Mouse (Mus musculus): ENCODE data around the gene Rgs10. TPM values are rescaled to one million over a fixed set of nuclear protein-coding genes. Genes with fewer than 3 reads are reported as not detected.
"Not testable (repeated sequence)": the region's sequence is repeated elsewhere in the genome, so short reads cannot be mapped to it uniquely, and the experiment has no call there.

Gene Rgs10
- polyA plus RNA-seq, 3 experiments from 2014 or later = 53.2 to 448 (median 275) TPM

DNA sequence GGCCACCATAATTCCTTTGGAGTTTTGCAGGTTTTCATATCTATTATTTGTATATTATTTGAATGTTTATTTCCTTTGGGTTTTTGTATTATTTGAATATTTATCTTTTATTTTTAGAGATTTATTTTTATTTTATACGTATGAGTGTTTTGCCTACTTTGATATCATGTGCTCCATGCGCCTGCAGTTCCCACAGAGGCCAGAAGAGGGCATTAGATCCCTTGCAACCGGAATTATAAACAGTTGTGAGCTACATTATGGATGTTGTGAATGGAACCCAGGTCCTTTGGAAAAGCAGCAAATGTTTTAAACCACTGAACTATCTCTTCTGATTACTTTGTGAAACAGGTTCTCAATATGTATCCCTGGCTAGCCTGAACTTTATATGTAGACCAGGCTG lies 46.2 kb downstream of the Rgs10 start:
- ATAC-seq = no peak

DNA sequence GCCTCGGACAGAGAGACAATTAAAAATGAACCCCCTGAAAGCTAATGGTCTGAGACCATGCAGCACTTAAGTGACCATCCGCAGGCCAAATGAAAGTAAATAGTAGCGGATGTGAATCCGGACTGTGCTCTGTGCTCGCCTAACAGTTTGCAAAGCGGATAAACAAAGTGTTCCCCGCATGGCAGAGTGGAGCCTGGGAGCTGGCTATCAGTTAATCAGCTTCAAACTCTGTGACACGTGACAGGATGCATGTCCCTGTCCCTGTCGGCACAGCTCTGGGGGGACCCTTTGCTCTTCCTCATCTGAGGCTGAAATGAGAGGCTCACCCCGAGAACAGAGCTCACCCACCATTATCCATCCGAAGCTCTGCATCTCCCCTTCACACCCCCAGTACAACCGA lies 49.2 kb downstream of the Rgs10 start:
- no peak for ATAC-seq

DNA sequence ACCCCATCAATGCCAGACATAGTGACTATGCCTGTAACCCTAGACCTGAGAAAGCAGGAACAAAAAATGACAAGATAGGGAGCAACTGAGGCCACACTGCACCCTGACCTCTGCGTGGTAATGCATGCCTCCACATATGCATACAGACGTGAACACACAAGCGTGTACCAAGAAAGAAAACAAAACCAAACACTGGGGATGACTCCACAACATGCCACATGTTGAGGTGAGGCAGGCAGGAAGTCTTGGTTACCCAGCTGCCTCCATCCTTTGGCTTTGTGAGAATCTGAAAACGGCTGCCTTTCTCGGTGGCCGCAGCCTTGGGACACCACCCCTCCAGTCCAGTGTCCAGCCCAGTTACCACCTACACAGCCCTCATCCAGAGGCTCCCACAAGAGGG lies 49.7 kb downstream of the Rgs10 start:
- peak; percentile 50 for ATAC-seq

DNA sequence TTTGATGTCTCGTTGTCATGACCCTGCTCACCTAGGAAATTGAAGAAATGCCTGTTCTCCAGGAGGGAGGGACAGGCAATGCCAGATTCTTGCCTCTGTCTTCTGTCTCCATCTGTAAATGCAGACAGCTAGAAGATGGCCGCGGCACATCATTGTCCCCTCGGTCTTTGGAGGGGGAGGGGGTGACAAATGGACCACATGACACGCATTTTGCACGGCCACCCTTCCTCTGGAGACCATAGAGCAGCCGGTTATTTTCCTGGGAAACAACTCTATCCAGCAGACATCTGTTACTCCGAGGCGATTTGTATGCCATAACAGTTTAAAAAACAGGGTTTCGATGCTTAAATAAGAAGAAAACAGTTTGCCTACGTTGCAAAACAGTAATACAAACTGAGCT lies 51.9 kb downstream of the Rgs10 start:
- no peak for ATAC-seq

DNA sequence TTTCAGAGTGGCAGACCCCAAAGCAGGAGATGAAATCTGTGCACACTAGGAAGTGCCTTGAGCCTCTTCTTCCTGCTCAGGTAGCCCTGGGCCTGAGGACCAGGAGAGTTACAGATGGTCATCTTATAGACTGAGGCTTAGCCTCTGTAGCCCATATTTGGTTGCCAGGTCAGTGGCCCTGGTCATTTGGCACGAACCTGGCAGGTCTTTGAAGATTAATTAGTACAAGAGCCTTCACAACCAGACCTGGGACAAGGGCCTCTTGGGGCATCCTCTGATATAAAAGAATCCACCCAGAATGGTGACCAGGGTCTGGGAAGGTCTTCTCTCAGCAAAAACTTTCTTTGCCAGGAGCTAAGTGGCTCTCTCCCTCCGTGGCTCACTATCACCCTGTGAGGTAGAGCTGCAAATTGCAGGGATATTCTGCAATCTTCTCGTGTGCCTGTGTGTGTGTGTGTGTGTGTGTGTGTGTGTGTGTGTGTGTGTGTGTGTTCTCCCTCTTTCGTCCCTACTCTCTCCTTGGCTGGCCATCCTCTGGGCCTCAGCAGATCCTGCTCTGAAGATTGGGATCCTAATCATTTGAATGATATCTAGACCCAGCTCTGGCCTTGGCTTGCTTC lies 53.4 kb downstream of the Rgs10 start:
- no peak for ATAC-seq

DNA sequence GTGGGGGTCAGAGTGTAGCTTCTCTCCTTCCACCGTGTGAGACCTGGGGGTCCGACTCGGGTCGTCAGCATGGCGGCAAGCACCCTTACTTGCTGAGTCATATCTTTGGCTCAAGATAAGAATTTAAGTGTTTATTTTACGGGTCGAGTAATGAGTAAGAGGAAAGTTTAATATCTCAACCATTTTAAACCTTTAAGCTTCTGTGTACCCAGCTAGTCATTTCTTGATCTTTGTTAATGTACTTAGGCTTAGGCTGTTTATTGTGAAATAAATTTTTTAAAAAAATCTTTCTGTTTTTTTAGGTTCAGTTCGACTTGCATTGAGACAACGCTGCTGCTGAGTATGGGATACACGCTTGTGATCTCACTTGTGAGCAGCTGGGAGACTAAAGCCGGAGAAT lies 54.0 kb downstream of the Rgs10 start:
- ATAC-seq = no peak

DNA sequence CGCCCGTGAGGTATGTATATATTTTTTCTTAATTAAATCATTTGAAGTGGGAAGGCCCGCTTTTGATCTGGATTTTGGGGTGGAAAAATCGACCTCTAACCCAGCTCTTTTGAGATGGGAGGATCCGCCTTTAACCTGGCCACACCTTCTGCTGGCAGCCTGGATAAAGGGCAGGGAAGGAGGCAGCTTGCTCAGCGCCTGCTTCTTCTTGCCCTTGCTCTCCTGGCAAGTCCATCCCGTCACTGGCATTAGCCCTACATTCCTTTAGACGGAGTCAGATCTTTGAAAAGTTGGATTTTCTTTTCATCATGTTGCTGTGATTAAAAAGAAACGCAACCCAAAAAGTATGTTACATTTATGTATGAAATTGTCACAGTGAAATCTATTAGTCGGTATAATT lies 54.8 kb downstream of the Rgs10 start:
- no peak for ATAC-seq

DNA sequence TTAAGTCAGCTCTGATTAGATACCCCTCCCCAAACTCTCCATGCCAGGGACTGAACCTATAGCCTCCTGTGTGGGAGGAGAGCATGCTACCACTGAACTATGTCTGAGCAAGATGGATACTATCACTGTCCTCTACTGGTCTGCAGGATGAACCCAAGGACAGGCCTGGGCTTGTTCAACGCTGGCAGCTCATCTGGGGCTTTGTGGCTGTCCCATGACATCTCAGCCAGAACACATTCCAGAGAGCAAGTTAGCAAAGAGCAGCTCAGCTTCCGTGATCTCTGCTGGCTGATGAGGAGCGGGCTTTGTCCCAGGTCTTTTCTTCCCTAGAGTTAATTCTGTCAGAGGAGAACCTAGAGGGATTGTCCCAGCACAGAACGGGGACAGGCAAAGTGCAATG lies 55.6 kb downstream of the Rgs10 start:
- no peak for ATAC-seq

DNA sequence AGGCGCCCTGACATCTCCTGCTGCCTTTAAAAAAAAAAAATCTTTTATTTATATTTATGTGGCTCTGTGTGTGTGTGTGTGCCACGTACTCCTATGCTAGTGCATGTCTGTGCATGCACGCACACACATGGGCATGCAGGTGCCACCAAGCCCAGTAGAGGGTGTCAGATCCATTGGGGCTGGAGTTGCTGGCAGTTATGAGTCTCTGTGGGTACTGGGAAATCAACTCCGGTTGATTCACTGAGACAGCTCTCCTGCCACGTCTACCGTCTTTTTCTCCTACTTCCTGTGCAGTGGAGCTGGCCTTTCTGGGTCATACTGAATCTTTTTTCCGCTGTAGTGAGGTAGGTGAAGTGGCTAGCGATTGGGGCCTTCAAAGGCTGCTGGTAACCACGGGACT lies 58.8 kb downstream of the Rgs10 start:
- ATAC-seq = peak; percentile 65

DNA sequence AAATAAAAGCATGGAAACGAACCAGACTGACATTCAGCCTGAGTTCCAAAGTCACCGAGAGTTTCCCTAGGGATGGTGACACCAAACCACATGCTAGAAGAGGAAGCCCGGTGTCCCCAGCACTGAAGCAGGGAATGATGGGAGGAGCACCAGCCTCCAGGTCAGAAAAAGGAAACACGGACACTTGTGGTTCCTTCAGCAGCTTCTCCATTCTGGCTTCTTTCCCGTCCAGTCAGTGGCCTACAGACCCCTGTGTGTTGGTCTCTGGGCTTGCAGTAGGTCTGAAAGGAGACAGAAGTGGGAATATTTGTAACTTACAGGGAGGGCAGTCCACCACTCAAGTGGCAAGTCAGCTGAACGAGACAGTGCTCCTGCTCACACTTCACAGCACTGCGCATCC lies 59.4 kb downstream of the Rgs10 start:
- ATAC-seq = no peak

DNA sequence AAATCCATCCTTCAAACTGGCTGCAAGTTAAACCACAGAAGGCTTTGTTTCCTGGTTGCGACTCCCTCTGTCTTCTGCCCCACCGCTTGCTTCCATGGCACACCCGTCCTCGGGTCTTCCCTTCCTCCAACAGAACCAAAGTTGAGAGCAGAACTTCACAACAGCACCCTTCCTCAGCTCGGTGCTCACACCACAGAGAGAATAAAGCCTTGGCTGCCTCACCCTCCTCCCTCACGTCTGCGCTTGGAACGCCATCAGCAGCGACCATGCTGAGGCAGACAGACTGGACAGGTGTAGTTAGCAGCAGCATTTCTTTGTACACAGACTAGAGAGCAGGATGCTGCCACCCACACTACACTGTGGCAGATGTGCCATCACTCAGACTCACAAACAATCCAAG lies 59.8 kb downstream of the Rgs10 start:
- no peak for ATAC-seq

DNA sequence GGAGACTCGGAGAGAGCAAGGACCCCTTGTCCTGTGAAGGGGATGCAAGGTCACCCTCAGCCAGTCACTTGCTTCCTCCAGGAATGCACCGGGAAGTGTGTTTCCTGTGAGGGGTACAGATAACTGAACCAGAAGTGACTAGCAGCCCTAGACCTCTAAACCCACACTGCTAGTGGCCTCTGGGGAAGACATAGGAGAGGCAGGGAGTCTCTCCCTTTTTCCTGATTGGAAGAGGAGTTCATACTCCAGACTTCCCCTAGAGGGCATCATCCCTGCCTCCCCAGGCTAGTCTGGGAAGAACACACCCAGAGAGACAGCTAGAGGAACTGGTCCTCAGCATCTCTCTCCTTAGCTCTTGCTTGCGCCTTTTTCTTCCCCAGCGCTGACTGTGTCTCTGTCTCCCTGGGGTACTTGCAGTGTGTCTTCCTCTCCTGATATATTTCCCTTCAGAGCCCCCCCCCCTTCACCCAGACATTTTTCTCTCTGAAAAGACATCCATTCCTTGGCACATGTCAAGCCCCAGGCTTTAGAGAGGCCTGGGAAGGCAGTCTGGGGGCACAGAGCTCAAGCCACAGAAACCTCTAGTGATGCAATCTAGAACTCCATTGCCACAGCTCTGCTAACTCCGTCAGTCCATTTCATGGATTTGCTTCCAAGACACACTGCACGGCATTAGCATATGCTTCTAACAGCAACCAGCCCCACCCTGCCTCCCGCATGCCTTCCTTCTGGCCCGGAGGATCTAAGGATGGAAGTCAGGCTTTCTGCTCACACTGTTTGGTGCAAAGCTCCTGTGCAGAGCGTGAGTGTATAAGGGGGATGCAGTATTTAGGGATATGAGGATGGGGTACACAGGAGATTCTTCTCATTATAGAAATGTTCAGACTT lies 61.4 kb downstream of the Rgs10 start:
- no peak for ATAC-seq

DNA sequence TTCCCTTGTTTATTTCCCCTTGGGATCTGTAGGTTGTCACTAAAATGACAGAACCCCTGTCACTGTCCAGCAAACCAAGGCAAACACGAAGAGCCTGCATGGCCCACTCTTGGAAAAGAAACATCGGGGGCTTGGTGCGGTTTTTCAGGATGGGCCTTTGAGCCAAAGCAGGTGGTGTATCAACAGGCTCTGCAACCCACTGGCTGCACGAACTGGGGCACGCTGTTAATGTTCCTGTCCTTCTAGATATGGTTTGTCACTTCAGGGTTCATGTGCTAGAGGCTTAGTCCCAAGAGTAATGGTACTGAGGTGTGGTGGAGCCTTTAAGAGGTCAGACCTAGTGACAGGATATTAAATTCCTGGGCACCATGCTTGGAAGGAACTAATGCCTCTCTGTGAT lies 63.1 kb downstream of the Rgs10 start:
- no peak for ATAC-seq

DNA sequence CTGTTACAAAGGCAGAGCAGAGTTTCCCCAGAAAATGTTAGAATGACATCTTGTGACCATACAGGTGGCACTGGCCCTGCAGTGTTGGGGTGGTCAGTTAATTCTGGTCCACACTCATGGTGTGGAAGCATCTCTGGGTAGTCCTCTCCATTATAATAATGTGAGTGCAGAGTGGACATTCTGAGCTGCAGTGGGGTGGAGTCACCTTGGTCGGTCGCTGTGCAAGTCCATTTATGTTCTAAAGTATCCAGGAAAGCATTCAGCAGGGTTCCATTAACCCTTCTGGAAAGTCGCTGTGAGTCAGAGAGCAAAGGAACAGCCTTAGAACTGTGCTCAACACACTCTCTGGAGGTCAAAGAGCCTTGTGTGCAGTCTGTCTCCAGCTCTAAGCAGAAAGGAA lies 65.8 kb downstream of the Rgs10 start:
- ATAC-seq = no peak

DNA sequence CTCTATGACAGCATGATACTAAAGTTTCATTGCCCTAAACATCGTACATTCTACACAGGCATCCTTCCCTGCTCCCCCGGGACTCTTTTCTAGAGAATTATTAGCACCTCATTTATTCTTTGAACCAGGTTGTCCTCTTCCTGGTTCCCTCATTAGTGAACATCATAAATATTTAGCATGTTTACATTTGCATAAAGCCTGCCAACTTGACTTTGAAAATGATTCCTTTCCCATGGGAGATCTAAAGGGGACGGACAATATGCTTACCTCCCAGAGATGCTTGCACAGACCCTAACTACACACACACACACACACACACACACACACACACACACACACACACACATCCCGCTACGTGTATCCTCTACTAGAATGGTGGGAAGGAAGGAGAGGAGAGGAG lies 67.4 kb downstream of the Rgs10 start:
- ATAC-seq = no peak

DNA sequence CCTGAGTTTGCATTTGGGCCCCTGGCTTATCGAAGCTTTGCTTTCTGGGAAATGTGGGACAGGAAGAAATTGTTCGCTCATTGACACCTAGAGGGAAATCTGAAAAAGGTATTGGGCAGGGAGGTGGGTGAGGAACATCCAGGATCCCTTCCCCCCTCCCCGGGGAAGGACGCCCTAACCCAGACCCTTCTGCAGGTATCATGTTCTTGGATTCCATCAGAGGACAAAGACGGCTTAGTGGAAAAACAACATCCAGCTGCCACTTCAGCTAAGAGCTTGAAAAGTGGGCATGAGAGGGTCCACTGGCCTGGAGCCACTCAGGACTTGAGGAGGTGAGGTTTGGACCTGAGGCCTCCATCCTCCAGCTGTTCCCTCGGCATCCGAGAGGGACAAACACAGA lies 68.2 kb downstream of the Rgs10 start:
- no peak for ATAC-seq

DNA sequence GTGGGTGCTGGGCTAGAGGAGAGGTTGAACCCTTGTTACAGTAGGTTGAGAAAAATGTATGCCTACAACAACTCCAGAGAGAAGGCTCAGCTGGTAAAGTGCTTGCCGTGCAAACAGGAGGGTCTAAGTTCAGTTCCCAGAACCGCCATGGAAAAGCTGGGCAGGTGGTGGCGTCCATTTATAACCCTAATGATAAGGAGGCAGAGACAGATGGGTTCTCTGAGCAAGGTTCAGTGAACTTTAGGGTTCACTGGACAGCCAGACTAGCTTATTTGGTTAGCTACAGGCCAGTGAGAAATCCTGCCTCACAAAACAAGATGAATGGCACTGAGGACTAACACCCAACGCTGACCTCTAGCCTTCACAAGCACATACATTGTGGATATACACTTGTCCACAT lies 68.8 kb downstream of the Rgs10 start:
- no peak for ATAC-seq

DNA sequence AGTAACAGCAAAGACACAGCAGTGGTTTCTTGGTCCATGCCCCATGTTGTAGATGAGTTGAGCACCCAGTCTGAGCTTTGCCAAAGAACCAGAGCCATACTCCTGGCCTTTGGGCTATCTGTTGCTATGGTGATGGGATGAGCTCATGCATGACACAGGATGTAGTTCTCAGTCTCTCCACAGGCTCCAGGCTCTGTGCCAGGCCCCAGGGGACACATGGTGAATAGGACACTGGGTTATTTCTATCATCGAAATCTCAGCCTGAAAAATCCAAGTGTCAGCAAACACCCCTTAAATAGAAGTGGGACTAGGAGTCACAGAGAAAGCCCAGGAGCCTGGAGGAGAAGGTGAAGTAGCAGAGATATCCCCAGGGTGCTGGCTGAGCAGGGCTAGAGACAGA lies 70.0 kb downstream of the Rgs10 start:
- no peak for ATAC-seq

DNA sequence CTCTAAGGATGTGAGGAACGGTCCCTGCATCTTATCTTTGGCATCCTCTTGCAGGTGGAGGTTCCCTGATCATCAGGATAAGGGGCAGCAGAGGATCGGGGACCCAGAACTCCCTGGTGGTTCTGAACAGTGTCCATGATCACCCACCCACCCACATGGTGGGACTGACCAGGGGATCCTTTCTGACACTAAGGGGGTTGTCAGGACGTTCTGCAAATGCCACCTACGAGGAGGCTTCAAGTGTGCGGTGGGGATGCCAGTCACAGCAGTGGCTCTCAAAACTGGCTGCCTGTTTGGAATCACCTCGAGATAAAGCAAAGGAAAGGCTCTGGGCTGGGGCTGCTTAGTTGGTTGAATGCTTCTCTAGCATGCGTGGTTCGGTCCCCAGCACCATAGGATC lies 71.6 kb downstream of the Rgs10 start:
- ATAC-seq = no peak

DNA sequence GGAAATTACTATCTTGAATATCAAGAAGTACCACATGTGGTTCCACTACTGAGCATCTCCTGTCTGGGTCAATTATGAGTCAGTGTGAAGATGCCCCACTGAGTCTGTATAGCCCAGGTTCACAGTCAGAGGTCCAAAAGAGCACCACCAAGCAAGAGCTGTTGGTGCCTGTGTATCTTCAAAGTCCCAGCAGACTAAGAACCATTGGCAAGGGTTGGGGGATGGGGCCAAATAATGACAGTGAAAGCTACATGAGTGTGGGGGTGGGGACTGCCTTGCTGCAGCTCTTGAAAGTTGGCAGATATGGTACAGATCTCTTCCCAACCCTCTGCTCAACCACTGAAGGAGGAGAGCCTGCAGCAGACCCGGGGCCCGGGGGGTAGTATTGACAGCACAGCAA lies 72.0 kb downstream of the Rgs10 start:
- ATAC-seq = no peak

DNA sequence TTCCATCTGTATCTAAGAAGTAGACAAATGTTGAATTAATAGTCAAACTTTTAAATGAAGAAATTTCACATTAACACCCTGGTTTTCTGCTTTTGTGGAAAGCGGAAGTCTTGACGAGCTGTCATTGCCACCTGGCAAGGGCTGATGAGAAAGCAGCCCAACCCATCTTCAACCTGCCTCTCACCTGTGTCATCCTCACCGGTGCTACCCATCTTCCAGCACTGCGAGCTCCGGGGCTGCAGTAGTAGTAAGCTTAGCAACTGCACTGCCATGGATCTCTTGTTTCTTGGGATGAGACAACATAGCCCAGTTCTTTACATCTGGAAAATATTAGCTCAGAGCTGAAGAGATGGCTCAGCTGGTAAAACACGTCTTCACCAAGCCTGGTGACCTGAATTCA lies 72.9 kb downstream of the Rgs10 start:
- no peak for ATAC-seq

DNA sequence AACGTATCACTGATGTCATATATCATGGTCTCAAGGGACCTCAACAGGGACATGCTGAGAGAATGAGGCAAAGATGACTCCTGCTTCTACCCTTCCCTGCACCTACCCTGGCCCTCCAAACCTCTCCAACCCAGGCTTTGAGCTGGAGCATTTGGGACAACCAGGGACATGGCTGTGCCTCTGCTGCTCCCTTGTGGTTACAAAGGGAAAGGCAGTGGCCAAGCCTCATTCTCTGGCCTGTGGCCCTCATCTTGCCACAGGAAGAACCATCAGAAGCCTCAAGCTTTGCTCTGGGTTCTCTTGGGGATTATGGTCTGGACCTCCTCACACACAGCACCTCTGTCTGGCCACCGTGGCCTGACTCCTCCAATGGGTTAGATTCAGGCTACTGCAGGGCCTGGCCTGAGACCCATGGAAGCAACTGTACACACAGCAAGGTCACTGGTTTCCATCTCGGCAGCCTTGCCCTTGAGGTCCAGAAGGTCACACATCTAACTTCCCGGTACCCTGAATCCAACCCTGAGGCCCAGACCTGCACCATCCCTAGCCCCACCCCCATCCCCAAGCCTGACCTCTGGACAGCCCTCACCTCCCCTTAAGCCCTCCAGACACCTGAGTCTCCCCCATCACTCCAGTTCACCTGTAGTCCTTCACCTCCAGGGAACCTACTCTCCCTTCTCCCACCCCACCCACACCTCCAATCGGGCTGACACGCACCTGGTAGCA lies 73.5 kb downstream of the Rgs10 start:
- ATAC-seq = no peak

DNA sequence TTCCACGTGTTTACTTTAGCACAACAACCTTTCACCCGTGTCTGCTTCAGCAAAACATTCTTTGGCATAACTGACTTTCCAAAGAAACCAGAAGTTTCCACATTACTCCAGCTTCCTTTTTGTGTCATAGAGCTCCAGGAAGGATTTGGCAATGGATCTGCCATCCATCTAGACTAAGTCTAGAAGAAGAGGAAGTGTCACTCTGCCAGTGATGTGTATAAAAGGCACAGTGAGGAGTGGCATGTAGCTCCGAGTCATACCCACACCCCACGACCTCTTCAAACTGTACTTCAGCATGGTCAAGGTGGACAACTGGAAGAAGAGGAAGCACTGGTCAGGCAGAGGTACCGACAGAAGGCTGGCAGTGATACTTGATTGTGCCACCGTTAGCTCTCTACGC lies 74.1 kb downstream of the Rgs10 start:
- no peak for ATAC-seq

DNA sequence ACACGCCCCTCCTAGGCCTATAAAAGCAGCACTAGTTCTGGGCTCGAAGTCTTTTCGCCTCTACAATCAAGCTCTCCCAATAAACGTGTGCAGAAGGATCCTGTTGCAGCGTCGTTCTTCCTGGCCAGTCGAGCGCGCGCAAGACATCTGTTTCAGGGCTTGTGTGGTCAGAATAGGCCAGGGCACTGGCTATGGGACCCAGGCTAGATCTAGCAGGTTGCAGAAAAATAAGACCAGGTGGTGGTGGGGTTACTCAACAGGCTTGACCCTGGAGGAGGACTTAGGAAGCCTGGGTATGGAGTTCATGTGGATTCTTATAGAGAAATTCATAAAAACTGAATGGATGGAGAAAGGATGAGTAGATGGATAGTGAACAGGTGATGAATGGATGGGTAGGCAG lies 75.9 kb downstream of the Rgs10 start:
- ATAC-seq = not testable (repeated sequence)

Data from inflammation-experienced regulatory T-cells, adult 6 months (primary cell).